Mouse (Mus musculus): ENCODE measurements at regions not wholly inside any gene's neighbourhood (a gene's known extent, or its start where the extent isn't known, plus 50 kb on each side); places are given as distances from the start of the nearest gene placed in this dataset.
"Not testable (repeated sequence)": the region's sequence is repeated elsewhere in the genome, so short reads cannot be mapped to it uniquely, and the experiment has no call there.

- DNase-seq, result no peak
Measured at GRCm38 (mm10) chr11:7794206-7794605, 580.5 kb upstream of the Igfbp3 start.

GRCm38 (mm10) chr11:7780476-7781112 is 566.9 kb upstream of the Igfbp3 start:
- DNase-seq, result no peak

GRCm38 (mm10) chr11:7775361-7775760 is 561.6 kb upstream of the Igfbp3 start:
- not testable (repeated sequence) for DNase-seq

GRCm38 (mm10) chr11:7765303-7765702 is 551.6 kb upstream of the Igfbp3 start:
- DNase-seq, result no peak

- no peak for DNase-seq
Measured at GRCm38 (mm10) chr11:7758862-7759467, 545.2 kb upstream of the Igfbp3 start.

All from lung, postnatal 36 days (tissue).